ENCODE assay signal across 18 mouse cellular contexts in the genomic region with DNA sequence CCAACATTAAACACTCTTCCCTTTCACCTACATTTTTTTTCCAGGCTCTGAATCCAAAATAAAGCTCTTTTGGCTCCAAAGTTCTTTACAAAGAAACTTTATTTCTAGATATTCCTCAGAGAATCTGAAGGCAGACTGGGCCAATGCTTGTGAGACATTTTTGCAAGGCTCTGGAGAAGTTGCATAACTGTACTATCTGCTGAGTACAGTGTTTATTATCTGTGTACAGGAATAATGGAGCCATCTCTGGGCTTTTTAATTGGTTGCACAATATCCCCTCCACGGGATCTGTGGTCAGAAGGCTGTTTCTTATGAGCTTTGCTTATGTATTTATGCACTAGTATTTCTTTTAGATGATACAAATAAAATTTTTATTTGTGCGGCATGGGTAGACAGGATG. TPM values are rescaled to one million over a fixed set of nuclear protein-coding genes. Genes with fewer than 3 reads are reported as not detected.
DNase-seq lines count a peak whose midpoint lies in the region; ATAC-seq and TF ChIP-seq lines count a peak whose summit lies in the region.
"Had no signal": no experiment of that assay in that cellular context is flagged by ENCODE, and none has a peak within 500 bp of the region (broad histone marks: within the 10 kb centered on the region; RNA-seq: fewer than 3 reads in every experiment).

No protein-coding gene starts in this region.

- ATAC-seq in heart, embryonic 12.5 days (ENCODE audit: insufficient number of reproducible peaks, low FRiP score): no peak
- peak; percentile 76; the same call in 1 of the 2 replicates for ATAC-seq in lung, embryonic 15.5 days (ENCODE audit: borderline replicate concordance, extremely low read depth, low FRiP score, low TSS enrichment)
- ATAC-seq: CD4-positive, CD25-positive, alpha-beta regulatory T cell, adult 4 months; forebrain, embryonic 14.5 days had no signal

- no peak overlapping the region for H3K4me2 ChIP-seq in heart, embryonic 12.5 days
- no peak overlapping the region for H3K4me2 ChIP-seq in lung, embryonic 15.5 days
- H3K4me2 ChIP-seq: heart, embryonic 13.5 days; neural tube, embryonic 13.5 days had no signal

- peak; percentile 25 to 26 for DNase-seq in heart, postnatal 10 days
- no peak for DNase-seq in lung, adult 2 months
- peak; percentile 34 for DNase-seq in skeletal muscle tissue, adult 2 months (ENCODE audit: low read depth, low spot score)
- DNase-seq in gastrocnemius, postnatal 14 days: no peak
- DNase-seq: cerebellum, postnatal 25 days; right cerebral cortex, postnatal 14 days; thymus, postnatal 14 days had no signal

- no peak for TF ChIP-seq CTCF in lung, adult 2 months (IDR thresholded peaks at IDR 0.05; ENCODE audit: insufficient read depth, low read length)

- intact Hi-C loops in heart, postnatal 10 days (cut with DNase I): no loop called here
- intact Hi-C loops in gastrocnemius, postnatal 14 days (cut with DNase I; ENCODE audit: low total_unique reads): no loop called here

- no peaks in the 10 kb centered on the region for H3K36me3 ChIP-seq in heart, embryonic 12.5 days
- H3K36me3 ChIP-seq in lung, embryonic 15.5 days: no peaks in the 10 kb centered on the region
- H3K36me3 ChIP-seq: G1E; heart, embryonic 13.5 days; hindbrain, embryonic 10.5 days; midbrain, embryonic 10.5 days; neural tube, embryonic 13.5 days had no signal

- WGBS in heart, embryonic 12.5 days: 70% methylated on average over 2 of the region's 2 CpGs
- WGBS in lung, embryonic 15.5 days: 51% methylated on average over 2 of the region's 2 CpGs
- 61% methylated on average over 2 of the region's 2 CpGs for WGBS in lung, adult 2 months

- no peak overlapping the region for H3K27ac ChIP-seq in heart, embryonic 12.5 days (ENCODE audit: poor library complexity, severe bottlenecking)
- peak overlapping the region; percentile 63 for H3K27ac ChIP-seq in lung, embryonic 15.5 days
- H3K27ac ChIP-seq in brown adipose tissue, adult 24 weeks (replicated peaks; ENCODE audit: low read depth, low read length): peak overlapping the region; percentile 100; the same call in 1 of the 2 replicates
- H3K27ac ChIP-seq: heart, embryonic 13.5 days; hindbrain, embryonic 10.5 days; midbrain, embryonic 10.5 days; neural tube, embryonic 13.5 days; stomach, postnatal 0 days had no signal

- H3K4me3 ChIP-seq in heart, embryonic 12.5 days: no peak overlapping the region
- H3K4me3 ChIP-seq in lung, embryonic 15.5 days: no peak overlapping the region
- H3K4me3 ChIP-seq in lung, adult 2 months (replicated peaks; ENCODE audit: extremely low read depth, low read depth, low read length): no peak overlapping the region
- H3K4me3 ChIP-seq in brown adipose tissue, adult 24 weeks (ENCODE audit: insufficient read depth, low read depth, low read length): no peak overlapping the region
- H3K4me3 ChIP-seq: heart, embryonic 13.5 days; hindbrain, embryonic 10.5 days; midbrain, embryonic 10.5 days; neural tube, embryonic 13.5 days had no signal

- H3K4me1 ChIP-seq in heart, embryonic 12.5 days (replicated peaks): no peaks in the 10 kb centered on the region
- H3K4me1 ChIP-seq in lung, embryonic 15.5 days: no peaks in the 10 kb centered on the region
- no peaks in the 10 kb centered on the region for H3K4me1 ChIP-seq in lung, adult 2 months (ENCODE audit: control insufficient read depth, insufficient read depth, low read length)
- peaks cover 8% of the 10 kb centered on the region for H3K4me1 ChIP-seq in brown adipose tissue, adult 24 weeks (ENCODE audit: control insufficient read depth, insufficient read depth, insufficient read length, low read length)
- H3K4me1 ChIP-seq: heart, embryonic 13.5 days; hindbrain, embryonic 10.5 days; midbrain, embryonic 10.5 days had no signal

- no peak overlapping the region for H3K9ac ChIP-seq in heart, embryonic 12.5 days
- no peak overlapping the region for H3K9ac ChIP-seq in lung, embryonic 15.5 days
- H3K9ac ChIP-seq: heart, embryonic 13.5 days; neural tube, embryonic 13.5 days had no signal

- H3K27me3 ChIP-seq in heart, embryonic 12.5 days (replicated peaks): no peaks in the 10 kb centered on the region
- H3K27me3 ChIP-seq in lung, embryonic 15.5 days: no peaks in the 10 kb centered on the region
- H3K27me3 ChIP-seq: heart, embryonic 13.5 days; neural tube, embryonic 13.5 days had no signal

- TF ChIP-seq POLR2A in lung, adult 2 months (IDR thresholded peaks at IDR 0.05; ENCODE audit: borderline replicate concordance, extremely low read depth, low read depth, low read length): no peak

- no peaks in the 10 kb centered on the region for H3K9me3 ChIP-seq in heart, embryonic 12.5 days (replicated peaks)
- no peaks in the 10 kb centered on the region for H3K9me3 ChIP-seq in lung, embryonic 15.5 days
- H3K9me3 ChIP-seq: heart, embryonic 13.5 days; hindbrain, embryonic 10.5 days; midbrain, embryonic 10.5 days; neural tube, embryonic 13.5 days had no signal

RNA-seq across cellular contexts. Expression of a gene that starts 54.9 kb away (rescaled TPM):
- 10 to 100 TPM in 1 of 2 experiments, 1 to 10 TPM in 1; 8.1 to 14.0 TPM for total RNA-seq in heart, postnatal 10 days (2021)
- 3.9 and 4.6 TPM in 2 replicates for polyA plus RNA-seq in heart, embryonic 12.5 days (2016; fragmentation: Nextera tagmentation; extraction: Ambion mirVana)
- polyA plus RNA-seq in lung, embryonic 15.5 days (2015; fragmentation: Nextera tagmentation; extraction: Ambion mirVana): 17.7 and 23.2 TPM in 2 replicates
- 1.1 and 1.2 TPM in 2 replicates for polyA plus RNA-seq in lung, adult 2 months (2012; rRNA removed)
- polyA plus RNA-seq in brown adipose tissue, adult 24 weeks (2012; ENCODE audit: insufficient read depth, insufficient read length, missing spikeins): 10.4 and 10.5 TPM in 2 replicates
- total RNA-seq in gastrocnemius, postnatal 14 days (2021): 1 to 10 TPM; 4.6 to 6.9 TPM
- polyA plus RNA-seq: G1E had no signal

Comparison
In these comparisons a context has a peak if more than half of its experiments do, and no peak if none do; other contexts are left out.
1. DNase-seq: peak in heart, postnatal 10 days (2 of 2) and skeletal muscle tissue, adult 2 months (single experiment); none in lung, adult 2 months (single experiment) and gastrocnemius, postnatal 14 days (single experiment).